Mouse (Mus musculus) heart, postnatal 4 days (tissue): ENCODE measurements around the gene Fam243. TPM values are rescaled to one million over a fixed set of nuclear protein-coding genes. Genes with fewer than 3 reads are reported as not detected.

ENCODE experiments used
- DNase-seq: peaks from one replicate; pipeline ENCODE4 v3.0.0; 2021
- total RNA-seq, 2 experiments: library from RNA; stranded (reverse); gene quantifications; 2 replicates each; pipeline ENCODE4 v1.2.3; 2021

Fam243 gene
- total RNA-seq, 2 experiments from 2014 or later, result 0.68 to 1.0 TPM

GRCm38 (mm10) chr16:92319353-92320109 lies 1.7 kb downstream of the Fam243 start:
- peak; percentile 78 for DNase-seq

- no peak for DNase-seq
Measured at GRCm38 (mm10) chr16:92316049-92316738, 5.0 kb downstream of the Fam243 start.

GRCm38 (mm10) chr16:92313953-92314741 lies 7.1 kb downstream of the Fam243 start:
- DNase-seq, result peak; percentile 59

GRCm38 (mm10) chr16:92309126-92309525 lies 12.1 kb downstream of the Fam243 start:
- no peak for DNase-seq

GRCm38 (mm10) chr16:92307947-92308346 lies 13.3 kb downstream of the Fam243 start:
- no peak for DNase-seq

GRCm38 (mm10) chr16:92305519-92305918 lies 15.7 kb downstream of the Fam243 start:
- DNase-seq, result no peak

- no peak for DNase-seq
Measured at GRCm38 (mm10) chr16:92302506-92302905, 18.7 kb downstream of the Fam243 start.

GRCm38 (mm10) chr16:92301989-92302388 lies 19.3 kb downstream of the Fam243 start:
- peak; percentile 53 for DNase-seq

- peak; percentile 37 for DNase-seq
Measured at GRCm38 (mm10) chr16:92301412-92301806, 19.8 kb downstream of the Fam243 start.

- peak; percentile 95 for DNase-seq
Measured at GRCm38 (mm10) chr16:92300649-92301411, 20.4 kb downstream of the Fam243 start, which contains the start of gene Smim11. TSS of gene Smim11 (plus strand) at chr16:92301286.

- DNase-seq, result no peak
Measured at GRCm38 (mm10) chr16:92295328-92295727, 25.9 kb downstream of the Fam243 start.

- DNase-seq, result no peak
Measured at GRCm38 (mm10) chr16:92294267-92294970, 26.8 kb downstream of the Fam243 start.

- DNase-seq, result no peak
Measured at GRCm38 (mm10) chr16:92292101-92292500, 29.1 kb downstream of the Fam243 start, which contains the start of gene Kcne2. TSS of gene Kcne2 (plus strand) at chr16:92292389.

GRCm38 (mm10) chr16:92290045-92290444 lies 31.2 kb downstream of the Fam243 start:
- no peak for DNase-seq

GRCm38 (mm10) chr16:92288778-92289177 lies 32.5 kb downstream of the Fam243 start:
- DNase-seq, result peak; percentile 48

GRCm38 (mm10) chr16:92286609-92287008 lies 34.6 kb downstream of the Fam243 start:
- DNase-seq, result peak; percentile 93

GRCm38 (mm10) chr16:92285068-92285467 lies 36.2 kb downstream of the Fam243 start:
- no peak for DNase-seq

- DNase-seq, result no peak
Measured at GRCm38 (mm10) chr16:92282671-92283070, 38.6 kb downstream of the Fam243 start.

GRCm38 (mm10) chr16:92275526-92275925 lies 45.7 kb downstream of the Fam243 start:
- no peak for DNase-seq

GRCm38 (mm10) chr16:92274516-92274915 lies 46.7 kb downstream of the Fam243 start:
- no peak for DNase-seq
